19 mouse cellular contexts compared by ENCODE assay signal in genomic region chr19:21507133-21507532, GRCm38 (mm10). TPM values are rescaled to one million over a fixed set of nuclear protein-coding genes. Genes with fewer than 3 reads are reported as not detected.
DNase-seq lines count a peak whose midpoint lies in the region; ATAC-seq and TF ChIP-seq lines count a peak whose summit lies in the region.
"Had no signal": no experiment of that assay in that cellular context is flagged by ENCODE, and none has a peak within 500 bp of the region (broad histone marks: within the 10 kb centered on the region; RNA-seq: fewer than 3 reads in every experiment).

No protein-coding gene starts in this region.

- H3K9ac ChIP-seq in intestine, postnatal 0 days (ENCODE audit: low read depth, low read length): no peak overlapping the region
- H3K9ac ChIP-seq in intestine, embryonic 15.5 days: no peak overlapping the region
- peak overlapping the region; percentile 86 for H3K9ac ChIP-seq in CH12.LX (ENCODE audit: insufficient read depth, low read depth)

- no peak for TF ChIP-seq CTCF in intestine, postnatal 0 days (IDR thresholded peaks at IDR 0.05; ENCODE audit: low read depth)
- no peak for TF ChIP-seq CTCF in CH12.LX (conservative IDR thresholded peaks at IDR 0.05 in 1 of 2, IDR thresholded peaks at IDR 0.05 in 1 of 2; ENCODE audit: low read depth in 2 of 2, low read length in 2 of 2)
- TF ChIP-seq CTCF in small intestine, adult 2 months (IDR thresholded peaks at IDR 0.05; ENCODE audit: extremely low read depth, insufficient read length, insufficient replicate concordance, low read depth, low read length): no peak

- no peak overlapping the region for H3K4me2 ChIP-seq in intestine, postnatal 0 days (replicated peaks; ENCODE audit: low read depth)
- H3K4me2 ChIP-seq in intestine, embryonic 15.5 days (replicated peaks): no peak overlapping the region
- peak overlapping the region; percentile 84 for H3K4me2 ChIP-seq in CH12.LX (ENCODE audit: insufficient read depth, low read depth, poor library complexity, severe bottlenecking)

- dilution Hi-C loops in CH12.LX (cut with MboI; ENCODE audit: extremely low pct_ligation_motif_present, extremely low pct_unique_long_range_greater_than_20kb, low sequenced_read_pairs): no loop called here

- H3K9me3 ChIP-seq in intestine, postnatal 0 days (ENCODE audit: control insufficient read depth): no peaks in the 10 kb centered on the region
- H3K9me3 ChIP-seq in intestine, embryonic 15.5 days: no peaks in the 10 kb centered on the region
- H3K9me3 ChIP-seq in CH12.LX (replicated peaks; ENCODE audit: low read length): no peaks in the 10 kb centered on the region
- H3K9me3 ChIP-seq: G1E had no signal

- no peaks in the 10 kb centered on the region for H3K27me3 ChIP-seq in intestine, postnatal 0 days (replicated peaks; ENCODE audit: control insufficient read depth, insufficient read depth, low read length)
- no peaks in the 10 kb centered on the region for H3K27me3 ChIP-seq in intestine, embryonic 15.5 days (replicated peaks)
- H3K27me3 ChIP-seq in CH12.LX (replicated peaks): no peaks in the 10 kb centered on the region
- no peaks in the 10 kb centered on the region for H3K27me3 ChIP-seq in small intestine, adult 2 months (ENCODE audit: control insufficient read depth, insufficient read depth, low read length)

- 97% methylated on average over 2 of the region's 2 CpGs for WGBS in intestine, postnatal 0 days
- WGBS in intestine, embryonic 15.5 days: 76% methylated on average over 2 of the region's 2 CpGs
- WGBS in small intestine, adult 2 months: 96% methylated on average over 2 of the region's 2 CpGs

- TF ChIP-seq EP300 in CH12.LX (IDR thresholded peaks at IDR 0.05; ENCODE audit: low read length): no peak

- no peak for ATAC-seq in intestine, postnatal 0 days
- no peak for ATAC-seq in intestine, embryonic 15.5 days
- ATAC-seq: Patski had no signal

- H3K36me3 ChIP-seq in intestine, postnatal 0 days (ENCODE audit: control insufficient read depth, insufficient read depth): no peaks in the 10 kb centered on the region
- H3K36me3 ChIP-seq in intestine, embryonic 15.5 days: no peaks in the 10 kb centered on the region
- H3K36me3 ChIP-seq in CH12.LX (replicated peaks in 1 of 2; ENCODE audit: control insufficient read depth in 1 of 2, insufficient read depth in 1 of 2, low read length in 1 of 2): no peaks in the 10 kb centered on the region
- H3K36me3 ChIP-seq in small intestine, adult 2 months (ENCODE audit: control insufficient read depth, insufficient read depth, low read length): no peaks in the 10 kb centered on the region
- H3K36me3 ChIP-seq: G1E had no signal

- no peaks in the 10 kb centered on the region for H3K79me2 ChIP-seq in CH12.LX (replicated peaks; ENCODE audit: control insufficient read depth, extremely low read depth, insufficient read depth, poor library complexity, severe bottlenecking)

- in situ Hi-C loops in CH12.LX (cut with MboI; ENCODE audit: low pct_ligation_motif_present, low pct_unique_long_range_greater_than_20kb, low sequenced_read_pairs): loop anchor here (10.0 kb wide), 1 partner anchor 132 kb away; no protein-coding TSS in a partner anchor

- peak overlapping the region; percentile 80; the same call in 1 of the 2 replicates for H3K27ac ChIP-seq in intestine, postnatal 0 days (ENCODE audit: low read depth, low read length)
- H3K27ac ChIP-seq in intestine, embryonic 15.5 days: no peak overlapping the region
- peak overlapping the region; percentile 100 for H3K27ac ChIP-seq in CH12.LX (ENCODE audit: insufficient read depth, low read depth)
- peak overlapping the region; percentile 97 for H3K27ac ChIP-seq in small intestine, adult 2 months (ENCODE audit: insufficient read depth, low read depth, low read length)

- DNase-seq in CH12.LX (ENCODE audit: extremely low read depth): no peak
- DNase-seq in spleen, adult 18-20 months: no peak
- DNase-seq in layer of hippocampus, postnatal 25 days (ENCODE audit: extremely low spot score in 1 of 2, low spot score in 1 of 2): no peak
- DNase-seq: adrenal gland, adult 2 months; adrenal gland, adult 8-10 months; adrenal gland, postnatal 10 days; adrenal gland, postnatal 14 days; adrenal gland, postnatal 25 days; adrenal gland, postnatal 36 days; B cell, adult 2 months; cerebellum, adult 11 months; cerebellum, adult 11-12 months; cerebellum, adult 18-20 months; cerebellum, adult 2 months had no signal

- H3K4me1 ChIP-seq in intestine, postnatal 0 days (replicated peaks; ENCODE audit: control insufficient read depth, insufficient read depth, low read length): no peaks in the 10 kb centered on the region
- no peaks in the 10 kb centered on the region for H3K4me1 ChIP-seq in intestine, embryonic 15.5 days (replicated peaks)
- peaks cover 10 to 35% of the 10 kb centered on the region in 2 experiments for H3K4me1 ChIP-seq in CH12.LX (ENCODE audit: control insufficient read depth in 1 of 2, insufficient read depth in 2 of 2)
- peaks cover 18% of the 10 kb centered on the region; the same call in 1 of the 2 replicates for H3K4me1 ChIP-seq in small intestine, adult 2 months (ENCODE audit: control insufficient read depth, insufficient read depth, insufficient read length, low read length)

- no peak for TF ChIP-seq RAD21 in CH12.LX (IDR thresholded peaks at IDR 0.05; ENCODE audit: low read depth, low read length)

- TF ChIP-seq POLR2A in CH12.LX (IDR thresholded peaks at IDR 0.05; ENCODE audit: low read depth, low read length): no peak; the same call in 1 of the 2 replicates
- no peak for TF ChIP-seq POLR2A in small intestine, adult 2 months (IDR thresholded peaks at IDR 0.05; ENCODE audit: low read depth, low read length)

- H3K4me3 ChIP-seq in intestine, postnatal 0 days (ENCODE audit: low read depth, low read length): no peak overlapping the region
- H3K4me3 ChIP-seq in intestine, embryonic 15.5 days (replicated peaks): no peak overlapping the region
- peak overlapping the region; percentile 41 to 48 (median 42) for H3K4me3 ChIP-seq in CH12.LX (replicated peaks in 1 of 3; ENCODE audit: low read depth in 2 of 3, low read length in 2 of 3, poor library complexity in 1 of 3)
- no peak overlapping the region for H3K4me3 ChIP-seq in small intestine, adult 2 months (ENCODE audit: low read depth, low read length)

TF ChIP-seq in CH12.LX, 34 proteins besides CTCF, POLR2A, EP300 and RAD21:
- no peak for TF ChIP-seq MXI1 (IDR thresholded peaks at IDR 0.05; ENCODE audit: low read depth, low read length)
- peak; percentile 97 for TF ChIP-seq MAZ (IDR thresholded peaks at IDR 0.05; ENCODE audit: low read depth, low read length)
- no peak for TF ChIP-seq GABPA (IDR thresholded peaks at IDR 0.05; ENCODE audit: insufficient replicate concordance, low read depth, low read length)
- TF ChIP-seq HCFC1 (IDR thresholded peaks at IDR 0.05; ENCODE audit: low read depth, low read length): peak; percentile 41; the same call in 1 of the 2 replicates
- 0 out of 2 replicates have a peak, but pooled peaks have one; percentile 49 for TF ChIP-seq NELFE (IDR thresholded peaks at IDR 0.05; ENCODE audit: low read depth, low read length)
- TF ChIP-seq MEF2A (IDR thresholded peaks at IDR 0.05; ENCODE audit: borderline replicate concordance, low read depth, low read length): peak; percentile 25; the same call in 1 of the 2 replicates
- TF ChIP-seq USF2 (conservative IDR thresholded peaks at IDR 0.05; ENCODE audit: low read depth, low read length): no peak
- TF ChIP-seq TBP (conservative IDR thresholded peaks at IDR 0.05; ENCODE audit: low read depth, low read length): peak; percentile 62; the same call in 1 of the 2 replicates
- peak; percentile 25; the same call in 1 of the 2 replicates for TF ChIP-seq MAFK (IDR thresholded peaks at IDR 0.05; ENCODE audit: insufficient replicate concordance, low read length)

RNA-seq across cellular contexts. Expression of gene Gda, which starts 33.9 kb away (rescaled TPM):
- 37.3 and 46.8 TPM in 2 replicates for polyA plus RNA-seq in intestine, postnatal 0 days (2015; fragmentation: Nextera tagmentation; extraction: Ambion mirVana)
- 9.1 and 9.5 TPM in 2 replicates for polyA plus RNA-seq in intestine, embryonic 15.5 days (2015; fragmentation: Nextera tagmentation; extraction: Ambion mirVana)
- total RNA-seq in CH12.LX (2012; rRNA removed) (not detected in 2 replicates), CH12.LX (2014; rRNA removed) (not detected in 2 replicates)
- polyA plus RNA-seq in CH12.LX (2012; ENCODE audit: insufficient read length, low read depth): not detected in 2 replicates
- polyA plus RNA-seq in small intestine, adult 2 months (2012; rRNA removed): 57.5 and 122 TPM in 2 replicates
- 100 to 1,000 TPM; 127 to 128 TPM for total RNA-seq in layer of hippocampus, postnatal 25 days (2021)

Comparison
In these comparisons a context has a peak if more than half of its experiments do, and no peak if none do; other contexts are left out.
1. H3K4me3 ChIP-seq: peak in CH12.LX (3 of 3); none in intestine, postnatal 0 days (single experiment), intestine, embryonic 15.5 days (single experiment) and small intestine, adult 2 months (single experiment).